21 mouse cellular contexts compared by ENCODE assay signal in genomic region chr6:89508263-89508662, GRCm38 (mm10).
DNase-seq lines count a peak whose midpoint lies in the region; ATAC-seq lines count a peak whose summit lies in the region.
"Had no signal": no experiment of that assay in that cellular context is flagged by ENCODE, and none has a peak within 500 bp of the region (broad histone marks: within the 10 kb centered on the region; RNA-seq: fewer than 3 reads in every experiment).

No protein-coding gene starts in this region.

- H3K9me3 ChIP-seq in forebrain, embryonic 14.5 days (replicated peaks; ENCODE audit: control insufficient read depth, low read length) = no peaks in the 10 kb centered on the region
- no peaks in the 10 kb centered on the region for H3K9me3 ChIP-seq in forebrain, embryonic 10.5 days
- H3K9me3 ChIP-seq: embryonic facial prominence, embryonic 15.5 days; limb, embryonic 15.5 days; megakaryocyte, embryonic 14.5 days; neural tube, embryonic 12.5 days had no signal

- H3K9ac ChIP-seq in forebrain, embryonic 14.5 days (ENCODE audit: low read length) = no peak overlapping the region
- H3K9ac ChIP-seq: embryonic facial prominence, embryonic 15.5 days; limb, embryonic 15.5 days; neural tube, embryonic 12.5 days had no signal

- intact Hi-C loops in left cerebral cortex, postnatal 4 days (cut with DNase I) = no loop called here

- H3K4me2 ChIP-seq in forebrain, embryonic 14.5 days (ENCODE audit: low read length) = no peak overlapping the region
- H3K4me2 ChIP-seq: embryonic facial prominence, embryonic 15.5 days; limb, embryonic 15.5 days; neural tube, embryonic 12.5 days had no signal

- 0 out of 2 replicates have a peak, but pooled peaks cover 3% of the 10 kb centered on the region for H3K4me1 ChIP-seq in forebrain, embryonic 14.5 days (ENCODE audit: control insufficient read depth, insufficient read depth, low read length)
- no peaks in the 10 kb centered on the region; the same call in 1 of the 2 replicates for H3K4me1 ChIP-seq in forebrain, embryonic 10.5 days
- H3K4me1 ChIP-seq: megakaryocyte, embryonic 14.5 days; neural tube, embryonic 12.5 days had no signal

- no peak for ATAC-seq in forebrain, embryonic 14.5 days
- ATAC-seq: activated CD4-positive, CD25-positive, alpha-beta regulatory T cell, adult 4 months; forebrain, embryonic 16.5 days had no signal

- H3K27ac ChIP-seq in forebrain, embryonic 14.5 days (ENCODE audit: low read depth, low read length) = no peak overlapping the region
- H3K27ac ChIP-seq in forebrain, embryonic 10.5 days = no peak overlapping the region
- H3K27ac ChIP-seq: gastrocnemius, adult 2 months; limb, embryonic 15.5 days; neural tube, embryonic 12.5 days had no signal

- no peaks in the 10 kb centered on the region for H3K36me3 ChIP-seq in forebrain, embryonic 14.5 days (ENCODE audit: control insufficient read depth, insufficient read depth, low read length)
- no peaks in the 10 kb centered on the region for H3K36me3 ChIP-seq in forebrain, embryonic 10.5 days (replicated peaks)
- H3K36me3 ChIP-seq: embryonic facial prominence, embryonic 15.5 days; limb, embryonic 15.5 days; neural tube, embryonic 12.5 days had no signal

- no peaks in the 10 kb centered on the region for H3K27me3 ChIP-seq in forebrain, embryonic 14.5 days (replicated peaks; ENCODE audit: control insufficient read depth, insufficient read depth, low read length)
- H3K27me3 ChIP-seq in forebrain, embryonic 10.5 days (ENCODE audit: poor library complexity, severe bottlenecking) = no peaks in the 10 kb centered on the region
- H3K27me3 ChIP-seq: CH12.LX; embryonic facial prominence, embryonic 15.5 days; limb, embryonic 15.5 days; neural tube, embryonic 12.5 days had no signal

- no peak overlapping the region for H3K4me3 ChIP-seq in forebrain, embryonic 14.5 days (ENCODE audit: low read depth, low read length)
- no peak overlapping the region for H3K4me3 ChIP-seq in forebrain, embryonic 10.5 days
- H3K4me3 ChIP-seq: embryonic facial prominence, embryonic 15.5 days; gastrocnemius, adult 2 months; limb, embryonic 15.5 days; megakaryocyte, embryonic 14.5 days; neural tube, embryonic 12.5 days had no signal

- peak; percentile 30 to 51 for DNase-seq in adrenal gland, adult (ENCODE audit: inconsistent age in 2 of 2, low spot score in 1 of 2)
- DNase-seq in adrenal gland, postnatal 36 days = no peak
- peak; percentile 10 for DNase-seq in forebrain, embryonic 14.5 days (ENCODE audit: low spot score)
- DNase-seq in forebrain, embryonic 10.5 days (ENCODE audit: extremely low spot score, low spot score) = no peak
- peak; percentile 19 for DNase-seq in 3134 (ENCODE audit: extremely low read depth, insufficient read length, low spot score)
- peak; percentile 28 to 44 for DNase-seq in cerebellum, postnatal 14 days
- DNase-seq in retina, postnatal 1 day = no peak
- DNase-seq in left cerebral cortex, postnatal 4 days = no peak
- DNase-seq: gastrocnemius, adult 2 months; heart, adult 18-20 months; kidney, adult 2 months; kidney, postnatal 25 days; lung, postnatal 10 days; thymus, postnatal 25 days had no signal

Comparison
In these comparisons a context has a peak if more than half of its experiments do, and no peak if none do; other contexts are left out.
1. DNase-seq: peak in adrenal gland, adult (2 of 2), forebrain, embryonic 14.5 days (single experiment), 3134 (single experiment) and cerebellum, postnatal 14 days (2 of 2); none in adrenal gland, postnatal 36 days (0 of 2), forebrain, embryonic 10.5 days (single experiment), retina, postnatal 1 day (single experiment) and left cerebral cortex, postnatal 4 days (single experiment).